Mouse (Mus musculus) limb, embryonic 15.5 days (tissue): ENCODE data around the gene Sppl3. TPM values are rescaled to one million over a fixed set of nuclear protein-coding genes. Genes with fewer than 3 reads are reported as not detected.

Source experiments
- ATAC-seq: fragments of 200-750 bp; cut with Nextera tagmentation; 2 replicates; pipeline ENCODE4 v1.8.0; 2017; ENCODE audit warnings: low read depth, moderate TSS enrichment; ENCODE audit not compliant: insufficient number of reproducible peaks, low FRiP score, low TSS enrichment
- H3K27ac ChIP-seq: fragments of 300-500 bp; sonication (generic); 2 replicates; pipeline ENCODE4 v1.5.1; 2015; ENCODE audit warnings: moderate library complexity, mild to moderate bottlenecking, inconsistent platforms
- H3K27me3 ChIP-seq: fragments of 300-500 bp; sonication (generic); 2 replicates; pipeline ENCODE4 v1.6.1; 2015; ENCODE audit warnings: inconsistent platforms
- H3K36me3 ChIP-seq: fragments of 300-500 bp; sonication (generic); 2 replicates; pipeline ENCODE4 v1.6.1; 2015; ENCODE audit warnings: inconsistent platforms
- H3K4me1 ChIP-seq: fragments of 300-500 bp; sonication (generic); 2 replicates; pipeline ENCODE4 v1.6.1; 2015; ENCODE audit warnings: inconsistent platforms
- H3K4me2 ChIP-seq: fragments of 300-500 bp; sonication (generic); 2 replicates; pipeline ENCODE4 v1.6.1; 2015; ENCODE audit warnings: mild to moderate bottlenecking, inconsistent platforms
- H3K4me3 ChIP-seq: fragments of 300-500 bp; sonication (generic); 2 replicates; pipeline ENCODE4 v1.5.1; 2015; ENCODE audit warnings: mild to moderate bottlenecking, inconsistent platforms
- H3K9ac ChIP-seq: fragments of 300-500 bp; sonication (generic); 2 replicates; pipeline ENCODE4 v1.6.1; 2015; ENCODE audit warnings: inconsistent platforms
- H3K9me3 ChIP-seq: fragments of 300-500 bp; sonication (generic); 2 replicates; pipeline ENCODE4 v1.6.1; 2016; ENCODE audit warnings: inconsistent platforms
- WGBS: fragments of 180-500 bp; shearing (Covaris S2); methylation state at CpG from one replicate; pipeline ENCODE4 v1.1.7; 2015; 5-methylcytosine and 5-hydroxymethylcytosine counted together
- polyA plus RNA-seq: library from polyadenylated mRNA; unstranded; fragments of >200 nt; fragmentation: Nextera tagmentation; extraction: Ambion mirVana; gene quantifications from 2 replicates; pipeline ENCODE4 v1.2.1, GENCODE M21; 2015

The Sppl3 gene
- polyA plus RNA-seq, 1 experiment from 2014 or later = 19.9 TPM

DNA sequence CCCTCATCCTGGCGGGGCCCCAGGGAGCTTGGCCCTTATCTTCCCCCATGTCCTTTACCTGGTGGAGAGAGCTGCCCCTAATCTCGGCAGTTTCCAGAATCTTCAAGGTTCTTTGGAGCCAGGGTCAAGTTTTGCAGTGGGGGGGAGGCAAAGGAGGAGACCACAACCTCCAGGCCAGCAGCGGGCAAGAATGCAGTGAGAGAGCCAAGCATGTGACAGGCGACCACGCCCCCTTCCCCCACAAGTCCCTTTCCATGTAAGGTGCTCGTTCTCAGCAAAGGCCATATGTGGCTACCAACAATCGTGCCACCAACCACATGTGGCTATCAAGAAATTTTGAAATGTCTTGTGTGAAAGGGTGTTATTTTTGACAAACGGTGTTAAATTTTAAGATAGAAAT lies 37.8 kb upstream of the Sppl3 start:
- WGBS = 75% methylated on average over 8 of the region's 8 CpGs
- Histone ChIP-seq H3K9me3 (no peaks in the 10 kb centered on the region), H3K27ac (no peak overlapping the region), H3K9ac (no peak overlapping the region), H3K4me3 (no peak overlapping the region), H3K27me3 (peaks cover 10% of the 10 kb centered on the region; the same call in 1 of the 2 replicates), H3K4me2 (no peak overlapping the region), H3K4me1 (no peaks in the 10 kb centered on the region), H3K36me3 (no peaks in the 10 kb centered on the region)
- ATAC-seq = no peak

GRCm38 (mm10) chr5:114976935-114977334 lies 34.0 kb upstream of the Sppl3 start:
- H3K27me3 ChIP-seq = no peaks in the 10 kb centered on the region
- no peaks in the 10 kb centered on the region for H3K36me3 ChIP-seq
- H3K4me3 ChIP-seq = no peak overlapping the region
- H3K4me2 ChIP-seq = no peak overlapping the region
- H3K9me3 ChIP-seq = no peaks in the 10 kb centered on the region
- H3K9ac ChIP-seq = no peak overlapping the region
- no peak overlapping the region for H3K27ac ChIP-seq
- no peak for ATAC-seq
- peaks cover 14% of the 10 kb centered on the region for H3K4me1 ChIP-seq

DNA sequence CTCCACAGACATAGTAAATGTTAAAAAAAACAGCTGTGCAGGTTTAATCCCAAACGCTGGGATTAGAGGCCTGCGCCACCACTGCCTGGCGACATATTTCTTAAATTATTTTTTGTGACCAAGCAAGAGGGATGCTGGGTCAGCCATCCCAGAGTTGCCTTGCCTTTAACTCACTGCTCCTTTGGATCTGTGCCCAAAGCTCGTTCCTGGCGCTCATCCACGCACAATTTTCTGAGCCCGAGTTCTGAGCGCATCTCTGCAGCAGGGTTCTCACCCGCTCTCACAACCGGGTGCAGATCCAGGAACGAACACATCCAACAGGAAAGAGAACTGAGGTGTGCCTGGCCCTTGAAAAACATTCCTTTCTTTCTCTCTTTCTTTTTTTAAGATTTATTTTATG lies 32.5 kb upstream of the Sppl3 start:
- 59% methylated on average over 11 of the region's 11 CpGs for WGBS
- Histone ChIP-seq H3K27ac (no peak overlapping the region), H3K36me3 (no peaks in the 10 kb centered on the region), H3K9ac (no peak overlapping the region), H3K4me1 (peaks cover 14% of the 10 kb centered on the region), H3K4me2 (peak overlapping the region; percentile 89; the same call in 1 of the 2 replicates), H3K9me3 (no peaks in the 10 kb centered on the region), H3K27me3 (no peaks in the 10 kb centered on the region), H3K4me3 (no peak overlapping the region)
- no peak for ATAC-seq

DNA sequence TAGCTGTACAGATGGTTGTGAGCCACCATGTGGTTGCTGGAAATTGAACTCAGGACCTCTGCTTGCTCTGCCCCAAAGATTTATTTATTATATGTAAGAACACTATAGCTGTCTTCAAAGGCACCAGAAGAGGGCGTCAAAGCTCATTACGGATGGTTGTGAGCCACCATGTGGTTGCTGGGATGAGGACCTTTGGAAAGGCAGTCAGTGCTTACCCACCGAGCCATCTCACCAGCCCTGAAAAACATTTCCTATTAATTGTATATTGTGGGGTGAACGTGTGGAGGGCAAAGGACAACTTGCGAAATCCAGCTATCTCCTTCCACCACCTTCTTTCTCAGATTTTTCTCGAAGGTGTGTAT lies 32.1 kb upstream of the Sppl3 start:
- H3K4me3 ChIP-seq = peak overlapping the region; percentile 43
- no peak overlapping the region for H3K9ac ChIP-seq
- H3K4me1 ChIP-seq = peaks cover 14% of the 10 kb centered on the region
- H3K4me2 ChIP-seq = peak overlapping the region; percentile 89
- 5% methylated on average over 6 of the region's 6 CpGs for WGBS
- ATAC-seq = no peak
- no peaks in the 10 kb centered on the region for H3K36me3 ChIP-seq
- no peaks in the 10 kb centered on the region for H3K9me3 ChIP-seq
- H3K27ac ChIP-seq = no peak overlapping the region
- H3K27me3 ChIP-seq = no peaks in the 10 kb centered on the region

- Histone ChIP-seq H3K36me3 (no peaks in the 10 kb centered on the region), H3K27ac (peak overlapping the region; percentile 65), H3K4me3 (peak overlapping the region; percentile 43), H3K4me2 (peak overlapping the region; percentile 89), H3K9me3 (no peaks in the 10 kb centered on the region), H3K4me1 (peaks cover 14% of the 10 kb centered on the region), H3K27me3 (no peaks in the 10 kb centered on the region), H3K9ac (peak overlapping the region; percentile 33; the same call in 1 of the 2 replicates)
- ATAC-seq = peak; percentile 21; the same call in 1 of the 2 replicates
- WGBS = 3% methylated on average over 32 of the region's 32 CpGs
These were observed 31.5 kb upstream of the Sppl3 start for GRCm38 (mm10) chr5:114979250-114980121.

GRCm38 (mm10) chr5:114980122-114980748 lies 30.7 kb upstream of the Sppl3 start:
- ATAC-seq = no peak
- Histone ChIP-seq H3K9me3 (no peaks in the 10 kb centered on the region), H3K9ac (0 out of 2 replicates have a peak overlapping the region, but pooled peaks have one; percentile 33), H3K4me1 (peaks cover 14% of the 10 kb centered on the region), H3K27me3 (no peaks in the 10 kb centered on the region), H3K36me3 (no peaks in the 10 kb centered on the region), H3K4me2 (peak overlapping the region; percentile 89), H3K27ac (peak overlapping the region; percentile 65), H3K4me3 (peak overlapping the region; percentile 43)
- 19% methylated on average over 16 of the region's 16 CpGs for WGBS

DNA sequence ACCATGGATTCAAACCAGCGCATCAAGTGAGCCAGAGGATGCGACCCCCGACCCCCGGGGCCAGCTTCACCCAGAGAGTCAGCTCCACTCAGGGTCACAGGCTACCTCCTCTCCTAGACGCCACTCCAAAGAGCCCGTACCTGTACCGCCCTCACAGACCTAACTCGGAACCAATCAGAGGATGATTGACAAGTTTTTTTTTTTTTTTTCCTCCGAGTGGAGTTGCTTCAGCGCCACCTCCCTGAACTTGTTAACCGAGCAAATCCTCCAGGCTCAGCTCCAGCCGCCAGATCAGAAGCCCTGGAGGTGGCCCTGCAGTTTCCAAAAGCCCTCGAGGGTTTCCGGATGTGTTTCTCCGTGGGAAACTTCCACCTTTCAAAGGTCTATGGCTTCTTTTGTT lies 28.9 kb upstream of the Sppl3 start:
- ATAC-seq = no peak
- Histone ChIP-seq H3K9me3 (no peaks in the 10 kb centered on the region), H3K36me3 (no peaks in the 10 kb centered on the region), H3K4me3 (no peak overlapping the region), H3K27me3 (no peaks in the 10 kb centered on the region), H3K4me2 (no peak overlapping the region), H3K4me1 (peaks cover 14% of the 10 kb centered on the region), H3K27ac (no peak overlapping the region), H3K9ac (no peak overlapping the region)
- 54% methylated on average over 15 of the region's 15 CpGs for WGBS

GRCm38 (mm10) chr5:114985074-114985473 lies 25.9 kb upstream of the Sppl3 start:
- H3K9me3 ChIP-seq = no peaks in the 10 kb centered on the region
- no peaks in the 10 kb centered on the region for H3K27me3 ChIP-seq
- H3K9ac ChIP-seq = no peak overlapping the region
- no peak overlapping the region for H3K27ac ChIP-seq
- H3K4me1 ChIP-seq = peaks cover 2% of the 10 kb centered on the region
- H3K4me3 ChIP-seq = no peak overlapping the region
- no peaks in the 10 kb centered on the region for H3K36me3 ChIP-seq
- H3K4me2 ChIP-seq = no peak overlapping the region
- ATAC-seq = no peak

DNA sequence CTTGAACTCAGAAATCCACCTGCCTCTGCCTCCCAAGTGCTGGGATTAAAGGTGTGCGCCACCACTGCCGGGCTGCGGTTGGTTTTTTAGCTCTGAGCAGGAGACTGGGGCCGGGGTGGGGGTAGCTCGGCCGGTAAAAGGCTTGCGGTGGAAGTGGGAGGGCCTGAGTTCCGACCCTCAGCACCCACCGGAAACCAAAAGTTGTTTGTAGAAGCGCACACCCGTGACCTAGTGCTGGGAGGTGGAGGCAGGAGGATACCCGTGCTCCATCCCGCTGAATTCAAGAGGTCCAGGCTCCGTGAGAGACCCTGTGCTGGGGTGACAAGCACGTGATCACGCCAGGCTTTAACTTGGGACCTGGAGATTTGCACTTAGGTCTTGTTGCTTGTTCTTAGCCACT lies 14.5 kb upstream of the Sppl3 start:
- H3K4me3 ChIP-seq = no peak overlapping the region

DNA sequence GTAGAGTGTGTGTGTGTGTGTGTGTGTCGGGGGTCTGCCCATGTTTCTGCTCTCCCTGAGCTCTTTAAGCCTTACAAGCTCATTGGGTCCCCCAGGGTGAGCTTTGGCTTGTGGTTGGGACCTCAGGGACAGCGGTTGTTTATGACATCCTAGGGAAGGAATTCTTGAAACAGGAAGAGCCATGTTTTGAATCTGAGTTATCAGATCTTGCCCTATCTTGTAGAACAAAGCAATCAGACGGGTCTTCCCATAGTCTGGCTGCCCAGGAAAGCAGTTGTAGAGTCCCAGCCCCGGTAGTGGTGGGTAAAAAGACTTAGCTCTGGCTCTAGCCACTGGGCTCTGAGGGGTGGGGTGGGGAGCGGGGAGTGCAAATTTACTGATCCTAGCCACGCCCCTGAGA lies 13.6 kb upstream of the Sppl3 start:
- H3K27me3 ChIP-seq = no peaks in the 10 kb centered on the region
- no peaks in the 10 kb centered on the region for H3K4me1 ChIP-seq
- H3K4me2 ChIP-seq = no peak overlapping the region
- no peak overlapping the region for H3K27ac ChIP-seq
- no peak overlapping the region for H3K4me3 ChIP-seq
- WGBS = 60% methylated on average over 6 of the region's 6 CpGs
- H3K9me3 ChIP-seq = no peaks in the 10 kb centered on the region
- no peak for ATAC-seq
- H3K9ac ChIP-seq = no peak overlapping the region
- no peaks in the 10 kb centered on the region for H3K36me3 ChIP-seq

More for the DNA sequence above, 14.5 kb upstream of the Sppl3 start:
- WGBS = 79% methylated on average over 16 of the region's 16 CpGs
- Histone ChIP-seq H3K9ac (no peak overlapping the region), H3K27ac (no peak overlapping the region), H3K36me3 (no peaks in the 10 kb centered on the region), H3K4me2 (no peak overlapping the region), H3K27me3 (no peaks in the 10 kb centered on the region), H3K4me1 (no peaks in the 10 kb centered on the region), H3K9me3 (no peaks in the 10 kb centered on the region)
- no peak for ATAC-seq

DNA sequence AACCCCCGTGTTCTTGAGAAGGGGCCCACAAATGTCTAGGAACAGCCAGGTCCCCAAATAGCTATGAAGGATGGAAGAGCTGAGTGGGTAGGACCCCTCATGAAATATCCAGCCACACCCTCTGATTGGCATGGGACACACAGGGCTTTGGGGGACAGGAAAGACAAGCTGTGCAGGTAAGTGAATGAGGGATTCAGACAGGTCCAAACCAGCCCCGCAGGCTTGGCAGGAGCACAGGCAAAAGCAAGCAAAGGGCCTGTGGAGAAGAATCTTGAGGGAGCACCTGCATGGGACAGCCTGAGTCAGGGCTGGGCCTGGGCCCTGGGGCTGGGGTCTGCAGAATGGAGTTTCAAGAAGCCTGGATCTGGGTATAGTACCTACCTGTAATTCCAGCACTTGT lies 10.4 kb upstream of the Sppl3 start:
- Histone ChIP-seq H3K36me3 (no peaks in the 10 kb centered on the region), H3K4me1 (no peaks in the 10 kb centered on the region), H3K9me3 (no peaks in the 10 kb centered on the region), H3K4me3 (no peak overlapping the region), H3K27ac (peak overlapping the region; percentile 71), H3K9ac (no peak overlapping the region), H3K4me2 (no peak overlapping the region), H3K27me3 (no peaks in the 10 kb centered on the region)
- 45% methylated on average over 2 of the region's 2 CpGs for WGBS
- no peak for ATAC-seq

GRCm38 (mm10) chr5:115001464-115001863 lies 9.5 kb upstream of the Sppl3 start:
- no peak for ATAC-seq
- Histone ChIP-seq H3K27ac (peak overlapping the region; percentile 71; the same call in 1 of the 2 replicates), H3K36me3 (no peaks in the 10 kb centered on the region), H3K9me3 (no peaks in the 10 kb centered on the region), H3K9ac (no peak overlapping the region), H3K4me2 (no peak overlapping the region), H3K4me1 (no peaks in the 10 kb centered on the region), H3K4me3 (no peak overlapping the region), H3K27me3 (no peaks in the 10 kb centered on the region)
- 60% methylated on average over 8 of the region's 8 CpGs for WGBS
